Mouse (Mus musculus) lung, postnatal 4 days (tissue): ENCODE measurements around the gene Calcr.
"Not testable (repeated sequence)": the region's sequence is repeated elsewhere in the genome, so short reads cannot be mapped to it uniquely, and the experiment has no call there.

Source experiments
- DNase-seq, 2 experiments: peaks; one replicate each; pipeline ENCODE4 v3.0.0; 2021

Gene Calcr

GRCm38 (mm10) chr6:3764230-3764764 lies at the start of gene Calcr:
Calcr (minus strand) TSS chr6:3764714.
- DNase-seq, result no peak

- DNase-seq, result no peak
Observed at GRCm38 (mm10) chr6:3767485-3767884, 3.0 kb upstream of the Calcr start.

- DNase-seq, result no peak
Observed at GRCm38 (mm10) chr6:3763171-3763967, 1.1 kb downstream of the Calcr start.

GRCm38 (mm10) chr6:3751576-3751975 lies 12.9 kb downstream of the Calcr start:
- DNase-seq, result no peak

GRCm38 (mm10) chr6:3749624-3750023 lies 14.9 kb downstream of the Calcr start:
- DNase-seq, result no peak

- DNase-seq, result no peak
Observed at GRCm38 (mm10) chr6:3745546-3745945, 19.0 kb downstream of the Calcr start.

GRCm38 (mm10) chr6:3741996-3742713 lies 22.4 kb downstream of the Calcr start:
- peak in 1 of 2 experiments; percentile 19 for DNase-seq

- DNase-seq, result no peak
Observed at GRCm38 (mm10) chr6:3741296-3741695, 23.2 kb downstream of the Calcr start.

GRCm38 (mm10) chr6:3730246-3730867 lies 34.2 kb downstream of the Calcr start:
- no peak for DNase-seq

- DNase-seq, result no peak
Observed at GRCm38 (mm10) chr6:3688087-3688642, 76.3 kb downstream of the Calcr start.

- not testable (repeated sequence) for DNase-seq
Observed at GRCm38 (mm10) chr6:3678286-3678685, 86.2 kb downstream of the Calcr start.

GRCm38 (mm10) chr6:3677806-3678205 lies 86.7 kb downstream of the Calcr start:
- DNase-seq, result no peak

- DNase-seq, result not testable (repeated sequence)
Observed at GRCm38 (mm10) chr6:3671941-3672340, 92.6 kb downstream of the Calcr start.

GRCm38 (mm10) chr6:3664147-3664716 lies 100.3 kb downstream of the Calcr start:
- no peak for DNase-seq

- DNase-seq, result no peak
Observed at GRCm38 (mm10) chr6:3658405-3658804, 106.1 kb downstream of the Calcr start.
